Mouse (Mus musculus): ENCODE data around the gene Rnf150. TPM values are rescaled to one million over a fixed set of nuclear protein-coding genes. Genes with fewer than 3 reads are reported as not detected.

Gene Rnf150
- polyA plus RNA-seq, 1 experiment from 2014 or later, result 1.5 TPM

DNA sequence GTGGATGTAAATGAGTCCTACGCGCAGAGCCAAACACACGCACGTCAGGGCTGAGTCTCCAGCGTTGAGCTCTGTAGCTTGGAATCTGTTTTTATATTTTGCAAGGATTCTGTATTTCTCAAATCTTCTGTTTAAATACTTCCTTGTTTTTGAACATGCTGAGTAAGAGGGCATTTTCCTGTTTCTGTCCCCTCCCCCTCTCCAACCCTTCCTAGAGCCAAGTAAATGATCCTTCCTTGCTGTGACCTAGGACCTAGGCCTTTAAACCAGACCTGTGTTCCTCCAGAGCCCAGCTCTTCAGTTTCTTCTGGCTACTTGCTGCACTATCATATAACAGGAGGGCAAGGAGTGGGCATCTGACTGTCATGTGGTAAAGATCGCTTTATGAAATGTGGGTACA is 200.9 kb downstream of the Rnf150 start:
- Histone ChIP-seq H3K27me3 (ENCODE audit: control insufficient read depth, insufficient read depth, low read depth, low read length) (no peaks in the 10 kb centered on the region), H3K9me3 (ENCODE audit: control insufficient read depth, low read length) (no peaks in the 10 kb centered on the region), H3K9ac (ENCODE audit: low read length) (no peak overlapping the region), H3K4me1 (replicated peaks; ENCODE audit: control insufficient read depth, insufficient read depth, low read length) (peaks cover 4% of the 10 kb centered on the region; the same call in 1 of the 2 replicates), H3K36me3 (ENCODE audit: control insufficient read depth, insufficient read depth, low read length) (no peaks in the 10 kb centered on the region), H3K4me3 (ENCODE audit: low read length) (no peak overlapping the region), H3K4me2 (ENCODE audit: low read depth, low read length) (no peak overlapping the region), H3K27ac (ENCODE audit: low read length) (no peak overlapping the region)
- no peak for ATAC-seq (ENCODE audit: low read depth)
- WGBS, result 84% methylated on average over 6 of the region's 6 CpGs

GRCm38 (mm10) chr8:83066076-83066475 is 202.9 kb downstream of the Rnf150 start:
- WGBS, result 58% methylated on average over 6 of the region's 6 CpGs
- no peak overlapping the region for H3K4me2 ChIP-seq (ENCODE audit: low read depth, low read length)
- H3K4me3 ChIP-seq (ENCODE audit: low read length), result no peak overlapping the region
- H3K36me3 ChIP-seq (ENCODE audit: control insufficient read depth, insufficient read depth, low read length), result no peaks in the 10 kb centered on the region
- ATAC-seq (ENCODE audit: low read depth), result no peak
- H3K9ac ChIP-seq (ENCODE audit: low read length), result no peak overlapping the region
- no peak overlapping the region for H3K27ac ChIP-seq (ENCODE audit: low read length)
- no peaks in the 10 kb centered on the region for H3K27me3 ChIP-seq (ENCODE audit: control insufficient read depth, insufficient read depth, low read depth, low read length)
- H3K4me1 ChIP-seq (replicated peaks; ENCODE audit: control insufficient read depth, insufficient read depth, low read length), result peaks cover 4% of the 10 kb centered on the region; the same call in 1 of the 2 replicates
- H3K9me3 ChIP-seq (ENCODE audit: control insufficient read depth, low read length), result no peaks in the 10 kb centered on the region

DNA sequence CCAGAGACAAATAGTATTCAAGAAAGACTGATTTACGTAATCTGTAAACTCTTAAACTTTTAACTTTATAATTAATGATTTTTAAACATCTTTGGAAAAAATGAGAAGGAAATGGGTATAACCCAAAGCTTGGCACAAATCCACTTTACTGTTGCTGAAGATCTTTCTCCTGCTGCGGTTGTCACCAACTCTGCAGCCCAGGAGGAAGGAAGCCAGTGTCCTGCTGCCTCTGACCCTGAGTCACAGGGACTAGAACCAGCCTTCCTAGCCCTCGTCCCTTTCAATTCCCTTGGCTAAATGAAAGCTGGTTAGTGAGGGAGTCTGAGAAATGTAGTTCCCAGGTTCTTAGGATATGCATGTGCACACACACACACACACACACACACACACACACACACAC is 203.7 kb downstream of the Rnf150 start:
- ATAC-seq (ENCODE audit: low read depth), result no peak
- H3K36me3 ChIP-seq (ENCODE audit: control insufficient read depth, insufficient read depth, low read length), result no peaks in the 10 kb centered on the region
- no peaks in the 10 kb centered on the region for H3K9me3 ChIP-seq (ENCODE audit: control insufficient read depth, low read length)
- no peaks in the 10 kb centered on the region for H3K27me3 ChIP-seq (ENCODE audit: control insufficient read depth, insufficient read depth, low read depth, low read length)
- H3K9ac ChIP-seq (ENCODE audit: low read length), result no peak overlapping the region
- no peak overlapping the region for H3K27ac ChIP-seq (ENCODE audit: low read length)
- H3K4me2 ChIP-seq (ENCODE audit: low read depth, low read length), result no peak overlapping the region
- WGBS, result 53% methylated on average over 3 of the region's 3 CpGs
- H3K4me3 ChIP-seq (ENCODE audit: low read length), result no peak overlapping the region
- H3K4me1 ChIP-seq (replicated peaks; ENCODE audit: control insufficient read depth, insufficient read depth, low read length), result peaks cover 4% of the 10 kb centered on the region; the same call in 1 of the 2 replicates

- Histone ChIP-seq H3K9ac (ENCODE audit: low read length) (no peak overlapping the region), H3K27ac (ENCODE audit: low read length) (no peak overlapping the region), H3K27me3 (ENCODE audit: control insufficient read depth, insufficient read depth, low read depth, low read length) (no peaks in the 10 kb centered on the region), H3K4me3 (ENCODE audit: low read length) (no peak overlapping the region), H3K36me3 (ENCODE audit: control insufficient read depth, insufficient read depth, low read length) (no peaks in the 10 kb centered on the region), H3K4me2 (ENCODE audit: low read depth, low read length) (no peak overlapping the region), H3K4me1 (replicated peaks; ENCODE audit: control insufficient read depth, insufficient read depth, low read length) (peaks cover 4% of the 10 kb centered on the region; the same call in 1 of the 2 replicates), H3K9me3 (ENCODE audit: control insufficient read depth, low read length) (no peaks in the 10 kb centered on the region)
- 82% methylated on average over 7 of the region's 7 CpGs for WGBS
- no peak for ATAC-seq (ENCODE audit: low read depth)
These were observed 204.8 kb downstream of the Rnf150 start for GRCm38 (mm10) chr8:83067906-83068305.

- 76% methylated on average over 3 of the region's 3 CpGs for WGBS
- H3K4me1 ChIP-seq (replicated peaks; ENCODE audit: control insufficient read depth, insufficient read depth, low read length), result 0 out of 2 replicates have a peak, but pooled peaks cover 3% of the 10 kb centered on the region
- H3K36me3 ChIP-seq (ENCODE audit: control insufficient read depth, insufficient read depth, low read length), result no peaks in the 10 kb centered on the region
These were observed 211.1 kb downstream of the Rnf150 start for GRCm38 (mm10) chr8:83074248-83074647.

DNA sequence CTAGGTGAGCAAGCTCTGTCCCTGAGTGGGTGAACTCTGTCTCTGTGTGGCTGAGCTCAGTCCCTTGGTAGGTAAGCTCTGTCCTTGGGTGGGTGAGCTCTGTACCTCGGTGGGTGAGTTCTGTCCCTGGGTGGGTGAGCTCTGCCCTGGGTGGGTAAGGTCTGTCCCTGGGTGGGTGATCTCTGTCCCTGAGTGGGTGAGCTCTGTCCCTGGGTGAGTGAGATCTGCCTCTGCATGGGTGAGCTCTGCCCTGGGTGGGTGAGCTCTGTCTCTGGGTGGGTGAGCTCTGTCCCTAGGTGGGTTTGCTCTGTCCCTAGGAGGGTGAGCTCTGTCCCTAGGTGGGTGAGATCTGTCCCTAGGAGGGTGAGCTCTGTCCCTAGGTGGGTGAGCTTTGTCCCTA is 213.5 kb downstream of the Rnf150 start:
- WGBS, result 100% methylated on average over 1 of the region's 1 CpGs
- Histone ChIP-seq H3K27me3 (ENCODE audit: control insufficient read depth, insufficient read depth, low read depth, low read length) (no peaks in the 10 kb centered on the region), H3K36me3 (ENCODE audit: control insufficient read depth, insufficient read depth, low read length) (no peaks in the 10 kb centered on the region), H3K4me1 (replicated peaks; ENCODE audit: control insufficient read depth, insufficient read depth, low read length) (0 out of 2 replicates have a peak, but pooled peaks cover 3% of the 10 kb centered on the region), H3K9me3 (ENCODE audit: control insufficient read depth, low read length) (no peaks in the 10 kb centered on the region), H3K4me2 (ENCODE audit: low read depth, low read length) (no peak overlapping the region), H3K27ac (ENCODE audit: low read length) (no peak overlapping the region), H3K4me3 (ENCODE audit: low read length) (no peak overlapping the region), H3K9ac (ENCODE audit: low read length) (no peak overlapping the region)
- no peak for ATAC-seq (ENCODE audit: low read depth)

More at GRCm38 (mm10) chr8:83074248-83074647, 211.1 kb downstream of the Rnf150 start:
- Histone ChIP-seq H3K27me3 (ENCODE audit: control insufficient read depth, insufficient read depth, low read depth, low read length) (no peaks in the 10 kb centered on the region), H3K4me2 (ENCODE audit: low read depth, low read length) (no peak overlapping the region), H3K9ac (ENCODE audit: low read length) (no peak overlapping the region), H3K4me3 (ENCODE audit: low read length) (no peak overlapping the region), H3K9me3 (ENCODE audit: control insufficient read depth, low read length) (no peaks in the 10 kb centered on the region), H3K27ac (ENCODE audit: low read length) (no peak overlapping the region)
- ATAC-seq (ENCODE audit: low read depth), result no peak

DNA sequence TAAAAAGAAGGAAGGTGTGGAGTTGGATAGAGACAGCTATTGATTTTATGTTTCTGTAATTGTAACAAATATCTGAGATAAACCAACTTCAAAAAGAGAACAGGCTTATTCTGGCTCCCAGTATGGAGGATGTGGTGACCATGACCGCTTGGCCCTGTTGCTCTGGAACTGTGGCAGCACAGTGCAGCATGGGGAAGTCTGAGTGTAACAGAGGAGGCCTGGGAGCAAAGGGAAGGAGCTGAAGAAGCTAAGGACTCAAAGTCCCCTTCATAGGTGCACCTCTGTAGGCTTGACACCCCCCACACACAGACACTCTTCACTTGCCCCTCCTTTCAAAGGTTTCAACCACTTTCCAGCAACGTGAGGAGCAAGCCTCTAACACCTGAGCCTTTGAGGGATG is 214.2 kb downstream of the Rnf150 start:
- Histone ChIP-seq H3K4me2 (ENCODE audit: low read depth, low read length) (no peak overlapping the region), H3K27me3 (ENCODE audit: control insufficient read depth, insufficient read depth, low read depth, low read length) (no peaks in the 10 kb centered on the region), H3K27ac (ENCODE audit: low read length) (no peak overlapping the region), H3K4me3 (ENCODE audit: low read length) (no peak overlapping the region), H3K36me3 (ENCODE audit: control insufficient read depth, insufficient read depth, low read length) (no peaks in the 10 kb centered on the region), H3K4me1 (replicated peaks; ENCODE audit: control insufficient read depth, insufficient read depth, low read length) (0 out of 2 replicates have a peak, but pooled peaks cover 3% of the 10 kb centered on the region), H3K9ac (ENCODE audit: low read length) (no peak overlapping the region), H3K9me3 (ENCODE audit: control insufficient read depth, low read length) (no peaks in the 10 kb centered on the region)
- 57% methylated on average over 2 of the region's 2 CpGs for WGBS
- ATAC-seq (ENCODE audit: low read depth), result no peak

DNA sequence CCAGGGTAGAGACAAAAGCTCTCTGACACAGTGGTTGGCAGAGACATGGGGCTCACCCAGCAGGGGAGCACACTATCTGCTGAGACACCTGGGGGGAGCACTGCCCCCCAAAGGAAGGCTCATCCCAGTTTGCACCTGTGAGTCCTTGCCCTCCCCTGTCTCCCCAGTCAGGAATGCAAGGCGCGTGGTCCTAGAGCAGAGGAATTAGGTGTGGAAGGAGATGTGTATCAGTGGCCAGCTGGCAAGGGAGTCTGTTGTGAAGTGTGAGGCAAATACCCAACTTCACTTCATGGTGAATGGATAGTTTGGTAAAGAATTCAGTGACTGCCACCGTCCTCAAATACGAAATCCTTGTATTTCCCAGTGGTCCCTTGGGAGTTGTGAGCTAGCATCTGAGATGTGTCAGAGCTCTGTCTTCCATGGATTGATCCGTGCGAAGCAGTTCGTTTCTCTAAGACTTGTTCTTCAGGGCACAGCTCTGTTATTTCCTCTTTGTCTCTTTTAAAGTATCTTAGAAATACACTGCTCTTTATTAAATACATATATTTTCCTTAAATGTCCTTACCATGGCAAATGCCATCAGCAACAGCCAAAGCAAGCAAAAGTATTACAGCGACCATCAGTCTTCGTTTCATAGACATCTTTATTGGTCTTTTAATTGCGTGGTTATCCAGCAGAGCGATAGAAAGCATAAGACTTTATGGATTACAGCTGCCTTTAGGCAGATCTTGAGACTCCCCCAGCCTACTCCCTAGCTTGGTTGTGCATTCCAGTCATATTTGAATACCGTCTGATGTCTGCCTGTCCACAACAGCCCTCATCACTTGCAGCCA is 215.8 kb downstream of the Rnf150 start:
- 55% methylated on average over 12 of the region's 12 CpGs for WGBS
- H3K4me1 ChIP-seq (replicated peaks; ENCODE audit: control insufficient read depth, insufficient read depth, low read length), result 0 out of 2 replicates have a peak, but pooled peaks cover 3% of the 10 kb centered on the region
- no peak overlapping the region for H3K4me2 ChIP-seq (ENCODE audit: low read depth, low read length)
- no peak overlapping the region for H3K9ac ChIP-seq (ENCODE audit: low read length)
- no peaks in the 10 kb centered on the region for H3K36me3 ChIP-seq (ENCODE audit: control insufficient read depth, insufficient read depth, low read length)
- no peaks in the 10 kb centered on the region for H3K27me3 ChIP-seq (ENCODE audit: control insufficient read depth, insufficient read depth, low read depth, low read length)
- no peaks in the 10 kb centered on the region for H3K9me3 ChIP-seq (ENCODE audit: control insufficient read depth, low read length)
- H3K27ac ChIP-seq (ENCODE audit: low read length), result no peak overlapping the region
- ATAC-seq (ENCODE audit: low read depth), result no peak
- no peak overlapping the region for H3K4me3 ChIP-seq (ENCODE audit: low read length)

- no peak overlapping the region for H3K4me3 ChIP-seq (ENCODE audit: low read length)
- no peak overlapping the region for H3K27ac ChIP-seq (ENCODE audit: low read length)
- H3K36me3 ChIP-seq (ENCODE audit: control insufficient read depth, insufficient read depth, low read length), result no peaks in the 10 kb centered on the region
- 0 out of 2 replicates have a peak, but pooled peaks cover 3% of the 10 kb centered on the region for H3K4me1 ChIP-seq (replicated peaks; ENCODE audit: control insufficient read depth, insufficient read depth, low read length)
- no peak overlapping the region for H3K9ac ChIP-seq (ENCODE audit: low read length)
- no peak for ATAC-seq (ENCODE audit: low read depth)
- no peaks in the 10 kb centered on the region for H3K9me3 ChIP-seq (ENCODE audit: control insufficient read depth, low read length)
- H3K27me3 ChIP-seq (ENCODE audit: control insufficient read depth, insufficient read depth, low read depth, low read length), result no peaks in the 10 kb centered on the region
- H3K4me2 ChIP-seq (ENCODE audit: low read depth, low read length), result no peak overlapping the region
- WGBS, result 88% methylated on average over 5 of the region's 5 CpGs
These were observed 216.3 kb downstream of the Rnf150 start for GRCm38 (mm10) chr8:83079534-83079844.
